Mouse (Mus musculus): ENCODE results near the gene Trpd52l3.
A peak's percentile ranks its signal among the peaks of the same experiment; 100 is the strongest.

The Trpd52l3 gene

GRCm38 (mm10) chr19:30029894-30030635 lies 26.5 kb downstream of the Trpd52l3 start, which contains the start of gene Uhrf2:
Uhrf2 (plus strand) TSS chr19:30030513.
- peak; percentile 92 for DNase-seq (ENCODE audit: low read depth, low spot score)

- peak; percentile 41 for DNase-seq (ENCODE audit: low read depth, low spot score)
These were observed 27.3 kb downstream of the Trpd52l3 start for GRCm38 (mm10) chr19:30030636-30031467.

- DNase-seq (ENCODE audit: low read depth, low spot score), result no peak
These were observed 27.9 kb downstream of the Trpd52l3 start for GRCm38 (mm10) chr19:30031468-30031931.

DNA sequence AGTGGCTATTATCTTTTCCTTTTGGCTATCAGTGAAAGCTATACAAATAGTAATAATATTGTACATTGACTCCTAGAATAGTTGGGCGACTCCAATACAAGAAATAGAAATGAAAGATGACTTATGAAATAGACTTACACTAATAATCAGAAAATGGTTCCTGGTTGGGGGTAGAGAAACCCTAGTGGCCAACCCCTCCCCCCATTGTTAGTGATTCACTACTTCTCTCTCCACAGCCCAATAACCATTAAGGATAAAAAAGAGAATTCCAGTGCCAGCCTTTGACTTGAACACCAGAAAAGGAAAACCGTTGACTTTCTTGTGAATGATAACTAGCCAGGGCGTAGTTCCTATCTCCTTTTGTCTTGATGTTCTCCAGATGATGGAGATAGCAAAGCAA lies 28.6 kb downstream of the Trpd52l3 start:
- DNase-seq (ENCODE audit: low read depth, low spot score), result no peak

DNA sequence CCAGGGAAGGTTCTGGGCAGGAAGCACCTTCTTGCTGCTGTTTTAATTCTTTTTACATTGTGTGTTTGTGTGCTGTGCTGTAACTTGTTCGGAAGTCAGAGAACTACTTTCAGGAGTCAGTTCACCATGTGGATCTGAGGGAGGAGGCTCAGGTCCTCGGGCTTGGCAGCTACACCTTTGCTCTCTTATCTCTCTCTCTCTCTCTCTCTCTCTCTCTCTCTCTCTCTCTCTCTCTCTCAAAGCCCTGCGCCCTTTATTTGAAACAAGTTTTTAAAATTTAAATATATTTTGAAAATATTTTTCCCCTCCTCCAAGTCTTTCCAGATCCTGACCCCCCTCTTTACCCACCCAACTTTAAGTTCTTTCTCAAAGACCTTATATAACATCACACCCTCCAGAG lies 31.8 kb downstream of the Trpd52l3 start:
- DNase-seq (ENCODE audit: low read depth, low spot score), result no peak

GRCm38 (mm10) chr19:30043691-30044090 lies 40.1 kb downstream of the Trpd52l3 start:
- no peak for DNase-seq (ENCODE audit: low read depth, low spot score)

DNA sequence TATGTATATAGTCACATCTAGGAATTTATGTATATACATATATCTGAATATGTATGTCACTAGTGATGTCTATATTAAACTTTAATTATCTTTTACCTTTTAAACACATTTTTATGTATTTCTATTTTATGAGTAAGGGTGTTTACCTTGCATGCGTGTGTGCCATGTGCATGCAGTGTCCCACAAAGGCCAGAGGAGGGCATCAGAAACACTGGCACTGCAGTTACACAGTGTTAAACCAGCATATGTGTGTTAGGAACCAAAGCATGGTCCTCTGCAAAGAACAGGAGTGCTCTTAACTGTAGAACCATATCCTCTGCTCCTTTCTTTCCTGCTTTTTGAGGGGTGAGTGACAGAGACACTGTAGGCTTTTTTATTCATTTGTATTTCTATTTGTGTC lies 41.0 kb downstream of the Trpd52l3 start:
- DNase-seq (ENCODE audit: low read depth, low spot score), result peak; percentile 39

GRCm38 (mm10) chr19:30045857-30046256 lies 42.3 kb downstream of the Trpd52l3 start:
- peak; percentile 76 for DNase-seq (ENCODE audit: low read depth, low spot score)

DNA sequence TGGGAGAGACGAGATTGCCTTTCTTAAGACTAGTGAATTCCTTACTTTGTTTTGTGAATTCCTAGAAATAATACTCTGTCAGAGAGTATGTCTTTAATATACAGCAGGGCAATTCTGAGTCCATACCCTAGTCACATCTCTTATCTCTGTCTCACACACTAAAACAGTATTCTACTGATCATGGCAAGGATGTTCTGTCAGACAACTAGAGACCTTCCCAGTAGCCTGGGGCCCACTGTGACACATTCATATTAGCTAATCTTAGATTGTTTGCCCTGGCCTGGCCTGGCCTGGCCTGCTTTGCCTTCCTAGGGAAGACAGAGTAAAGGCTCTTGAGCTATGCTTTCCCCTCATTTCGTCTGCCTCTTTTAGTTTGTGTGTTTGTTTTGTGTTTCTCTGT lies 47.0 kb downstream of the Trpd52l3 start:
- no peak for DNase-seq (ENCODE audit: low read depth, low spot score)

DNA sequence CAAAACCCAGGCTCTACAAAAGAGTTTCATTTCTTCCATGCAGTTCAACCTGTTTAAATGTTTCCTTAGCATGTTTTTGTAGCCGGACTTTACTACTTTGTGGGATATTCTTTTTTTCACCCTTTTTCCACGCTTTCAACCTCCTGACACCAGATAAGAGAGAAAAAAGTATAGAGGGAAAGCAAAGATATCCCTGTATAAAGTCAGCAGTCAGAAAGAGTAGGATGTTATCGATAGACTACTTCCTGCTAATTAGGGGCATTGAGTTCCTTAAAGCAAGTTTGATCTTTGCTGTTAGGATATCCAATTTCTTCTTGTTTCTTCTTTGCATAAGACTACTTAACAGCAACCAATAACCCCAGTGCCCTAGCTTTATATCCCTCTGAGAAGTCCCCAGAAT lies 47.9 kb downstream of the Trpd52l3 start:
- DNase-seq (ENCODE audit: low read depth, low spot score), result no peak

- no peak for DNase-seq (ENCODE audit: low read depth, low spot score)
These were observed 50.6 kb downstream of the Trpd52l3 start for GRCm38 (mm10) chr19:30054218-30054617.

All from R1 (cell line).